Mouse (Mus musculus): Measurements from ENCODE around the gene Ttc32. TPM values are rescaled to one million over a fixed set of nuclear protein-coding genes. Genes with fewer than 3 reads are reported as not detected.
A peak's percentile ranks its signal among the peaks of the same experiment; 100 is the strongest.

The Ttc32 gene
- 22.6 and 28.7 TPM in 2 replicates for polyA plus RNA-seq (2015; fragmentation: Nextera tagmentation; extraction: Ambion mirVana)

DNA sequence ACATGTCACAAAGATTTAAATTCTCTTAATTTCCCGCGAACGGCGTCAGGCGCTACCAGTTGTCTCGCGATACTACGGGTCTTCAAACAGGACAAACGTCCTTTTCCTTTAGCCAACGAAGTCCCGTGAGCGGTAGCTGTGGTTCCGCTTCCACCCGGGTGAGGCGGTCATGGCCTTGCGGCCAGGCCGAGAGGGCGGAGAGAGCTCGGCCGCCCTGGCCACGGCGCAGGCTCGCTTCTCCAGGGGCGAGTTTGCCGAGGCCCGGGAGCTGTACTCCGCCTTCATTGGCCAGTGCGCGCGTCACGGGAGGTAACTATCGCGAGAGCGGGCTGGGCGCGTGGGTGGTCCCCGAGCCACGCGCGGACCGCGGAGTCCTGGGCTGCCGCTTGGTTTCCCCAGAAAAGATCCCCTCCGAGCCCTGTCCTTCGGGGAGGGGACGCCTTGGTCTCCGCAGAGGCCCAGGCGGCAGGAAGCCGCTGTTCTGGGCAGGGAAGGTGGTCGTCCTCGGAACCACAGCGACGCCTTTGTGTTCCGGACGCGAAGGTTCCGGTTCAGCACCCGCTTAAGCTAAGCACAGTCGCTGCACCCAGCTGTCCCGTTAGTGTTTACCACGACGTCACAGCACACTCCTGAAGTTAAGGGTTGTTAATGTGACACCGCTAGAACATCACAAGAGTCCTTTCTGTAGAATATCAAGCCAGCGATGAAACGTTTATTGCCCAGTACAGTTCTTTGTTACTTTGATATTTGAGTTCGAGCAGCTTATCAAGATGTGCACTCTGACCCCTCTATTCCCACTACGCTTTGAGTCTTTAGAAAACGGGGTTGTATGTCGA lies at the start of gene Ttc32:
Gene Ttc32, plus strand, starts transcription at position 110 of the 836 bp plus-strand sequence.
- peak within 1 kb of the TSS; percentile 70 for H3K4me2 ChIP-seq
- H3K36me3 ChIP-seq = peaks cover 10% of the 10 kb centered on the region; the same call in 1 of the 2 replicates
- WGBS = under 1% methylated on average over 69 of the region's 69 CpGs
- peak; percentile 97 for ATAC-seq (replicated peaks; ENCODE audit: low FRiP score)
- H3K9ac ChIP-seq = peak within 1 kb of the TSS; percentile 84
- H3K4me1 ChIP-seq = peaks cover 7% of the 10 kb centered on the region
- no peaks in the 10 kb centered on the region for H3K9me3 ChIP-seq (replicated peaks)
- H3K4me3 ChIP-seq (replicated peaks) = peak within 1 kb of the TSS; percentile 66
- H3K27ac ChIP-seq = peak within 1 kb of the TSS; percentile 100
- no peaks in the 10 kb centered on the region for H3K27me3 ChIP-seq

- Histone ChIP-seq H3K36me3 (peaks cover 8% of the 10 kb centered on the region; the same call in 1 of the 2 replicates), H3K27me3 (no peaks in the 10 kb centered on the region), H3K27ac (no peak overlapping the region), H3K9ac (no peak overlapping the region), H3K4me2 (no peak overlapping the region), H3K4me1 (no peaks in the 10 kb centered on the region), H3K9me3 (replicated peaks) (no peaks in the 10 kb centered on the region), H3K4me3 (replicated peaks) (no peak overlapping the region)
- no peak for ATAC-seq (replicated peaks; ENCODE audit: low FRiP score)
- WGBS = 77% methylated on average over 8 of the region's 8 CpGs
Measured at GRCm38 (mm10) chr12:8993231-8993630, 36.6 kb upstream of the Ttc32 start.

DNA sequence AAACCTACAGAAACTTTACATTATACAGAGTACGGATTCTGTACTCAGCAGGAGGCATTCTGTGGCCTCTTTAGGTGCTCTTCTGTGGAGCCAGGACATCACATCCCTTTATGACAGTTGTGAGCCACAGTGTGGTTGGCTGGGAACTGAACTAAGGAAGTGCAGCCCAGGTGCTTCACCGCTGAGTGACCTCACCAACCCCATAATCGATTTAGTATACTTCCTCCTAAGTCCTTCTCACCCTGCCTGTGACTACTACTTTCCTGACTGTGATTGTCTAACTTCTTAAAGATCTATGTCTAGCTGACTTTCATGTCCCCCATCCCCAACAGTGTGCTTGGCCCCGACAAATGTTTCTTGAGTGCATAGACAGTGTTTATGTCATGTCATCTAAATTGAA lies 31.5 kb upstream of the Ttc32 start:
- no peaks in the 10 kb centered on the region for H3K4me1 ChIP-seq
- no peaks in the 10 kb centered on the region for H3K27me3 ChIP-seq
- no peak for ATAC-seq (replicated peaks; ENCODE audit: low FRiP score)
- H3K9me3 ChIP-seq (replicated peaks) = no peaks in the 10 kb centered on the region
- H3K4me2 ChIP-seq = no peak overlapping the region
- 94% methylated on average over 4 of the region's 4 CpGs for WGBS
- H3K9ac ChIP-seq = no peak overlapping the region
- H3K27ac ChIP-seq = no peak overlapping the region
- H3K4me3 ChIP-seq (replicated peaks) = no peak overlapping the region
- H3K36me3 ChIP-seq = peaks cover 9% of the 10 kb centered on the region; the same call in 1 of the 2 replicates

GRCm38 (mm10) chr12:9002038-9002648 lies 27.7 kb upstream of the Ttc32 start:
- no peaks in the 10 kb centered on the region for H3K27me3 ChIP-seq
- H3K4me1 ChIP-seq = no peaks in the 10 kb centered on the region
- H3K4me3 ChIP-seq (replicated peaks) = no peak overlapping the region
- H3K36me3 ChIP-seq = peaks cover 3% of the 10 kb centered on the region; the same call in 1 of the 2 replicates
- H3K27ac ChIP-seq = no peak overlapping the region
- no peak for ATAC-seq (replicated peaks; ENCODE audit: low FRiP score)
- no peaks in the 10 kb centered on the region for H3K9me3 ChIP-seq (replicated peaks)
- WGBS = 16% methylated on average over 5 of the region's 5 CpGs
- no peak overlapping the region for H3K9ac ChIP-seq
- H3K4me2 ChIP-seq = no peak overlapping the region

- no peaks in the 10 kb centered on the region for H3K4me1 ChIP-seq
- H3K27ac ChIP-seq = no peak overlapping the region
- H3K36me3 ChIP-seq = no peaks in the 10 kb centered on the region
- no peaks in the 10 kb centered on the region for H3K27me3 ChIP-seq
- no peak overlapping the region for H3K9ac ChIP-seq
- 62% methylated on average over 4 of the region's 4 CpGs for WGBS
- ATAC-seq (replicated peaks; ENCODE audit: low FRiP score) = no peak
- no peaks in the 10 kb centered on the region for H3K9me3 ChIP-seq (replicated peaks)
- no peak overlapping the region for H3K4me2 ChIP-seq
- H3K4me3 ChIP-seq (replicated peaks) = no peak overlapping the region
Measured at GRCm38 (mm10) chr12:9007146-9007545, 22.7 kb upstream of the Ttc32 start.

GRCm38 (mm10) chr12:9007811-9008210 lies 22.0 kb upstream of the Ttc32 start:
- Histone ChIP-seq H3K36me3 (0 out of 2 replicates have a peak, but pooled peaks cover 3% of the 10 kb centered on the region), H3K9ac (no peak overlapping the region), H3K27ac (no peak overlapping the region), H3K9me3 (replicated peaks) (no peaks in the 10 kb centered on the region), H3K4me1 (no peaks in the 10 kb centered on the region), H3K4me3 (replicated peaks) (no peak overlapping the region), H3K27me3 (no peaks in the 10 kb centered on the region), H3K4me2 (no peak overlapping the region)
- no peak for ATAC-seq (replicated peaks; ENCODE audit: low FRiP score)
- 89% methylated on average over 6 of the region's 6 CpGs for WGBS

DNA sequence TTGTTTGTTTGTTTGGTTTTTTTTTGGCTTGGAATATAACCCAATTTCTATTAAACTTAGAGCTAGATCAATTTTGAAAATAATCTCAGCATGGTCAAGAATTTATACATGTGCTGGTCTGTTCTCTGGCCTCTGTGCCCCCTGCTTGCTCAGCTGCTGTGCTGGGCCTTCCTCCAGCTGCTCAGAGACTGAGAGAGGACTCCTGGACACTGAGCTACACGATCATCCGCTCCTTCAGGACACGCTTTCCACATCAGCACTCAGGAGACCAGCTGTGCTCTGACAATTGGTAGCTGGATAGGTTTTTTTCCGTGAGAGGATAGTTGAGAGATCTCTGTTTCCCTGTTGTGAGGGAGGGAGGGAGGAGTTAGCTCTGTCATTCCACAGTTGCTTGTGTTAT lies 19.5 kb upstream of the Ttc32 start:
- no peak overlapping the region for H3K9ac ChIP-seq
- no peak for ATAC-seq (replicated peaks; ENCODE audit: low FRiP score)
- H3K27ac ChIP-seq = no peak overlapping the region
- H3K4me3 ChIP-seq (replicated peaks) = no peak overlapping the region
- H3K36me3 ChIP-seq = 0 out of 2 replicates have a peak, but pooled peaks cover 5% of the 10 kb centered on the region
- H3K27me3 ChIP-seq = no peaks in the 10 kb centered on the region
- no peaks in the 10 kb centered on the region for H3K9me3 ChIP-seq (replicated peaks)
- no peak overlapping the region for H3K4me2 ChIP-seq
- 54% methylated on average over 4 of the region's 4 CpGs for WGBS
- no peaks in the 10 kb centered on the region for H3K4me1 ChIP-seq

DNA sequence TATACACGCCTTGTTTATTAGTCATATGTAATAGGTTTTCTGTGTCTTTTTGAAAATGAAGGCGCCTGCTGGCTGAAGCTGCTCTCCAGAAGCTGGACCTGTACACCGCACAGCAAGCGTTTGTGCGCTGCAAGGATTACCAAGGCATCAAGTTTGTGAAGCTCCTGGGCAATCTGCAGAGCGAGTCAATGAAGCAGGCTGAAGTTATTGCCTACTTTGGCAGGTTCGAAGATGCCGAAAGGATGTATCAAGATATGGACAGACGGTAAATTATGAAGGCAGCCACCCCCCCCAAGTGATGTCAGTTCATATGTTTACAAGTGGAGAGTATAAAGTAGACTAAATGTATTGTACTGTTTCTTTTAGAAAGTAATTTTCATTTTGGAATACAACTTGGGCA lies 13.4 kb upstream of the Ttc32 start:
- ATAC-seq (replicated peaks; ENCODE audit: low FRiP score) = no peak
- 96% methylated on average over 9 of the region's 9 CpGs for WGBS
- no peak overlapping the region for H3K4me2 ChIP-seq
- H3K9ac ChIP-seq = no peak overlapping the region
- no peaks in the 10 kb centered on the region for H3K27me3 ChIP-seq
- H3K9me3 ChIP-seq (replicated peaks) = no peaks in the 10 kb centered on the region
- no peaks in the 10 kb centered on the region for H3K4me1 ChIP-seq
- H3K27ac ChIP-seq = no peak overlapping the region
- H3K36me3 ChIP-seq = peaks cover 24% of the 10 kb centered on the region; the same call in 1 of the 2 replicates
- H3K4me3 ChIP-seq (replicated peaks) = no peak overlapping the region

DNA sequence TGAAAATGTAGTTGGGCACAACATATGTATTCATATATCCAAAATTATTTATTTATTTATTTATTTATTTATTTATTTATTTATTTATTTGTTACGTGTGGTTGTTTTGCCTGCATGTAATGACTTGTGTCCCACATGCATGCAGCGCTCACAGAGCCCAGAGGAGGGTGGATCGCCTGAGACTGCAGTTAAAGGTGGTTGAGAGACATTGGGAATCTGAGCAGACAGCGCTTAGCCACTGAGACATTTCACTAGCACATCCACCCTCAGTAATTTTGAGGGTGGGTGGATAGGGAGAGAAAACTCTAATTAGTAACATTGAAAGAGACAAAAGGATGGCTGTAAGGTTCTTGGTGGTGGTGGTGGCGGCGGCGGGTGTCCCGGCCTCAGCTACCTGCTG lies 9.4 kb upstream of the Ttc32 start:
- no peaks in the 10 kb centered on the region for H3K9me3 ChIP-seq (replicated peaks)
- no peak overlapping the region for H3K4me2 ChIP-seq
- 92% methylated on average over 8 of the region's 8 CpGs for WGBS
- no peak overlapping the region for H3K4me3 ChIP-seq (replicated peaks)
- H3K27me3 ChIP-seq = no peaks in the 10 kb centered on the region
- H3K4me1 ChIP-seq = peaks cover 4% of the 10 kb centered on the region; the same call in 1 of the 2 replicates
- H3K27ac ChIP-seq = no peak overlapping the region
- no peak overlapping the region for H3K9ac ChIP-seq
- ATAC-seq (replicated peaks; ENCODE audit: low FRiP score) = no peak
- H3K36me3 ChIP-seq = peaks cover 19% of the 10 kb centered on the region; the same call in 1 of the 2 replicates

GRCm38 (mm10) chr12:9020986-9021385 lies 8.8 kb upstream of the Ttc32 start:
- Histone ChIP-seq H3K4me1 (peaks cover 4% of the 10 kb centered on the region; the same call in 1 of the 2 replicates), H3K9me3 (replicated peaks) (no peaks in the 10 kb centered on the region), H3K27me3 (no peaks in the 10 kb centered on the region), H3K4me2 (no peak overlapping the region), H3K27ac (no peak overlapping the region), H3K4me3 (replicated peaks) (no peak overlapping the region), H3K9ac (no peak overlapping the region), H3K36me3 (peaks cover 19% of the 10 kb centered on the region; the same call in 1 of the 2 replicates)
- 49% methylated on average over 3 of the region's 3 CpGs for WGBS
- no peak for ATAC-seq (replicated peaks; ENCODE audit: low FRiP score)

DNA sequence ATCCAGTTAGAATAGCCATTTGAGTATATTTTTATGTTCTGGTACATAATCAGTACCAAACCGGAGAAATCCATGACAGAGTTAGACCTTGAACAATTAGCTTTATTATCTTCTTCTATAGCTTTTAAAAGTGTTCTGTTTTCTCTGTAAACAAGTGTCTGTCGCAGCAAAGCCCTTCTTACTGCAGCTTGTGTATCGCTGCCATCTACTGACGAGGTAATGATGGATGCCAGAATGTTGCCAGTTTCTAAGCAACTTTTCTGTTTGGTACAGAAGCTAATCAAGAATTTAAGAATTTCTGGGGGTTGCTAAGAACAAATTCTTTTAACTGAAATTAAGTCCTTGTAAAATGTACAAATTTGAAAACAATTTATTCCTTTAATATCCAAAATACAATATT lies 6.8 kb upstream of the Ttc32 start:
- no peak for ATAC-seq (replicated peaks; ENCODE audit: low FRiP score)

GRCm38 (mm10) chr12:9024071-9024470 lies 5.7 kb upstream of the Ttc32 start:
- Histone ChIP-seq H3K27ac (no peak overlapping the region), H3K9ac (no peak overlapping the region), H3K4me2 (no peak overlapping the region), H3K9me3 (replicated peaks) (no peaks in the 10 kb centered on the region), H3K4me3 (replicated peaks) (no peak overlapping the region), H3K36me3 (peaks cover 13% of the 10 kb centered on the region; the same call in 1 of the 2 replicates), H3K27me3 (no peaks in the 10 kb centered on the region), H3K4me1 (peaks cover 4% of the 10 kb centered on the region; the same call in 1 of the 2 replicates)
- 94% methylated on average over 14 of the region's 14 CpGs for WGBS
- no peak for ATAC-seq (replicated peaks; ENCODE audit: low FRiP score)

More for the DNA sequence above, 6.8 kb upstream of the Ttc32 start:
- no peaks in the 10 kb centered on the region for H3K9me3 ChIP-seq (replicated peaks)
- H3K36me3 ChIP-seq = peaks cover 16% of the 10 kb centered on the region; the same call in 1 of the 2 replicates
- H3K27me3 ChIP-seq = no peaks in the 10 kb centered on the region
- no peak overlapping the region for H3K4me2 ChIP-seq
- no peak overlapping the region for H3K27ac ChIP-seq
- no peak overlapping the region for H3K9ac ChIP-seq
- no peak overlapping the region for H3K4me3 ChIP-seq (replicated peaks)
- WGBS = 40% methylated on average over 4 of the region's 4 CpGs
- peaks cover 4% of the 10 kb centered on the region; the same call in 1 of the 2 replicates for H3K4me1 ChIP-seq

All from kidney, embryonic 15.5 days (tissue).